Mouse (Mus musculus): ENCODE data around the gene 2010111I01Rik.

The 2010111I01Rik gene

DNA sequence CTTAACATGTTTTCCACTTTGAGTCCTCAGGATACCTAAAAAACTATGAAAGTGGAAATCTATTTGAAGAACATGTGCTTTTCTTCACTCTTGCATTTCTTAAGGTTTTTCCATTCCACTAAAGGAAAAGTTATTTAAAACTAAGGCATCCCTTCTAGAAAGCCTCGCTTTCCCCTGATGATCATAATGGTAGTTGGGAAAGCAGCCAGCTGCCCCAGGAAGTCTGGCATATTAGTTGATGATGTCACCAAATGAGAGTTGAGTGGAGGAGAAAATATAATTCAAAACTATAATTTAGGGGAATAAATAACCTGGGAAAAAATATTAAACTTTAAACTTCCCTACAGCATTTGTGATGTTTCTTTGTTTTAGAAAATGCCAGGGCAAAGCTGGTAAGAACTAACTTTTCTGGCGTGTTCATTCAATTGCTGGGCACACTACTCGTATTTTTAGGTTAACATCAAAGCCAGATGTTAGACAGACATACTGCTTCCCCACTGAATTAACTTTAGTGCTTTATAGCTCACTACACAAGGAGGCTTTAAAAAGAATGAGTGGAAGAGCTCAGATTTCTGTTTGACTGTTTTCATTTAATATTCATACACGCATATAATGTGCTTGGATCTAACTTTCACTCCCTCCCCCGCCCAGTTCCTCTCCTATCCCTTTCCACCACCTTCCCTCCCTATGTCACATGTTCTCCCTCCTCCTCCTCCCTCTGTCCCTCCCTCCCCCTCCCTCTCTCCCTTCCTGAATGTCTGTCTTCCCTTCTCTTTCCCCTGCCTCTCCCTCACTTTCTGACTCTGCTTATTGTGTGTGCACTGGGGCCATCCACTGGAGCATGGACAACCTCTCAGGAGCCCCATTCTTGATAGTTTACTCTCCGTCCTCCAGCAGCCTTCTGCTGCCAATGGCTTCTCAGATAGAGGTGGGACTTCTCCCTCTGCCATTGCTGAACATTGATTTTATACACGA is 58.8 kb downstream of the 2010111I01Rik start:
- DNase-seq (ENCODE audit: extremely low spot score, low read depth, low spot score), result no peak

GRCm38 (mm10) chr13:63030023-63030422 is 65.3 kb downstream of the 2010111I01Rik start:
- DNase-seq (ENCODE audit: extremely low spot score, low read depth, low spot score), result no peak

DNA sequence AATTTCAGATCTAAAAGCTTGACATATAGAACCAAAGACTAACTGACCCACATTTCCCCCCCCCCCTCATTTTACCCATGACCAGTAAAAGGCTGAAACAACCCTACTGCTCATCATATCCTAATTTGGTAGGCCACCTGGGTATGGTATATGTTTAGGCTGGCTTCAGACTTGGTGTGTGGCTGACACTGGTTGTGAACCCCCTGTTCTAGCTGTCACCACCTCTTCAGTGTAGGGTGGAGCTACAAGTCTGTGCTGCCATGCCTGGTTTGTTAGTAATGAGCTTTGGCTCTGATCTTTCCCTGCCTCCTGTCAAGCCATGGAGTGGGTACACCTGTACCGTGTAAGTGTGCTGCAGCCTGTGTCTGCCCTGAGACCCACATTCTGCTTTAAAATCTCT is 66.6 kb downstream of the 2010111I01Rik start:
- no peak for DNase-seq (ENCODE audit: extremely low spot score, low read depth, low spot score)

- DNase-seq (ENCODE audit: extremely low spot score, low read depth, low spot score), result no peak
Measured at GRCm38 (mm10) chr13:63032304-63032830, 67.7 kb downstream of the 2010111I01Rik start.

DNA sequence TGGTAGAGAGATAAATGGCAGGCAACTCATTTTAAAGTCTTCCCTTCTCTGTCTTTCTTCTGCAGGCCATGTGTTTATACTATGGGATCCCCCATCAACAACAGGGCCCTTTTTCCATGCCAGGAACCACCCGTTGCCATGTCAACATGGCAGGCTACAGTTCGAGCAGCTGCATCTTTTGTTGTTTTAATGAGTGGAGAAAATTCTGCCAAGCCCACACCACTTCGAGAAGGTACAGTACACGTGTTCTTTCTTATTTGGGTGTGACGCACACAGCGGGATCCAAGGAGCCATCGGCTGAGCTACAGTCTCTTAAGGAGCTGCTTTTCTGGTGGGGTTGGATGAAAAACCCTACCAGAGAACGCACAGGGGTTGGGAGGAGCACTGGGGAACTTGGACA is 68.3 kb downstream of the 2010111I01Rik start:
- DNase-seq (ENCODE audit: extremely low spot score, low read depth, low spot score), result no peak

DNA sequence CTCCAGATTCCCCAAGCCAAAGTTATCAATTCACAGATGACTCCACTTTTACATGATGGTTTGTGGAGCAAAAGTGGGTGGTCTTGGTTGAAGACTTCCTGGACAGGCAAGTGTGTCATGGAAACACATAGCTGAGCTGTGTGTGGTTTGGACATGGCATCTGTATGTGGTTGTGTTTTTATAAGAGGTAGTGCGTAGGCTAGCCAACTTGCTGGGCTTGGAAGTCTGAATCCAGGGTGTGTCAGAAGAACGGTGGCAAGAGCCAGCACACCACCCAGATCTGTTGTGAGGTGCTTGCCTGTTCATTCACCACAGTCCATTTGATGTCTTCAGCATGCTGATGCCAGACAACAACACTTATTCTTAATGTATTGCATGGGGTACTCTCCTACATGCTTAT is 68.7 kb downstream of the 2010111I01Rik start:
- DNase-seq (ENCODE audit: extremely low spot score, low read depth, low spot score), result no peak

- no peak for DNase-seq (ENCODE audit: extremely low spot score, low read depth, low spot score)
Measured at GRCm38 (mm10) chr13:63034666-63035065, 70.0 kb downstream of the 2010111I01Rik start.

DNA sequence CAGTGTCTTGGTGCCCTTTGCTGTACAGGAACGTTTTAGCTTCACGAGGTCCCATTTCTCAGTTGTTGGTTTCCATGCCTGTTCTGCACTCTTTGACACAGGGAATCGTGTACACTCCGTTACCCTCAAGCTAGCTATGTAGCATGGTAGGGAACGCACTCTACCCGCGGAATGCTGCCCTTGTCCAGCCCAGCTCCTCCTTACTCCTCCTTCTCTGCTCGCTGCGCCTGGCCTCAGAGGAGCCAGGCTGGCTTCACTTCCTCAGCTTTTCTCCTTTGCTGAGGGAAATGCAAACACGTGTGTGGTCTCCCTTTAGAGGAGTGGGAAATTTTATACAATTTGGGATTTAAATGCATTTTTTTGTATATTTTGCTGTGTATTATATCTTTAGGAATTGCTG is 73.2 kb downstream of the 2010111I01Rik start:
- DNase-seq (ENCODE audit: extremely low spot score, low read depth, low spot score), result no peak

- DNase-seq (ENCODE audit: extremely low spot score, low read depth, low spot score), result no peak
Measured at GRCm38 (mm10) chr13:63038415-63038814, 73.7 kb downstream of the 2010111I01Rik start.

GRCm38 (mm10) chr13:63038871-63039270 is 74.2 kb downstream of the 2010111I01Rik start:
- no peak for DNase-seq (ENCODE audit: extremely low spot score, low read depth, low spot score)

DNA sequence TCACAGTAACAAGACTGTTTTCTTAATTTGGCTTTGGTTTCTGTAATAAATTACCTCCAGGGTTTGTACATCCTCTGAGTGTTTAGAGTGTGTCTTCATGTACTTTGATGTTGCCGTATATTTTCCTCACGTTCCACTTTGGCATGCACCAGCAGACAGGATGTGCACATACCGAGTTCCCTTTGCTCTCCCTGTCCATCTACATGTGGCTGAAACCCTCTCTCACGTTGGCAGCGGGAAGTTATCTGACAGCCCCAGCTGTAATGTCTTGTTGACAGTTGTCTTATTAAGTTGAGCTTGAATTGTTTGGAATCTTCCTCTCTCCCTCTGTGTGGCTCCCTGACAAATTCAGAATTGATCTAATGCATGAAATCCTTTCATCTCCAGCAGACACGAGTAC is 74.6 kb downstream of the 2010111I01Rik start:
- DNase-seq (ENCODE audit: extremely low spot score, low read depth, low spot score), result no peak

GRCm38 (mm10) chr13:63039848-63040247 is 75.2 kb downstream of the 2010111I01Rik start:
- DNase-seq (ENCODE audit: extremely low spot score, low read depth, low spot score), result no peak

DNA sequence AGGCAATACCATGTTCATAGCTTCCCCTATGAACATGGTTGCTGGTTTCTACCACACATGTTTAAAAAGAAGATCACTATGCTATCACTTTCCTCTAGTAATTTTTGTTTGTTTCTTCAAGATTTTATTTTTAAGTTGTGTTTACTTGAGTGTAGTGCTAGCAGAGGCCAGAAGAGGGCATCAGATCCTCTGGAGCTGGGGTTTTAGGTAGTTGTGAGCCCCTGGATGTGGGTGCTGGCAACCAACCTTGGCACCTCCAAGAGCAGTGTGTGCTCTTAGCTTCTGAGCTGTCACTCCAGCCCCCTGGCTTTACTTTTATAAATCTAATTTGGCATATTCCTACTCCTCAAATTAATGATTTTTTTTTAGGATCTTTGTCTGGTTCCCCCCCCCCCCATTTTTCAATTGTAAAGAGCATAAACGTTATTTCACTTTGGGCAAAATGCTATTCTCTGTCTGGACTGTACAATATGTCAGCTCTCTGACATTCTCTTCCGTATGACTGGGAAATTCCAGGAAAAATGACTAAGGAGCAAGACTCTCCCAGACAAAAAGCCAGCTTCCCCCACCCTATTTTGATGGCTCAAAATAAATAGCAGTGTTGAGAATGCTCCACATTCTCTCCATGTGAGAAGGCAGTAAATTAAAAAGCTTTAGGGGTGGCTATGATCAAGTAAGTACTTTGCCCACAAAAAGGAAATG is 81.0 kb downstream of the 2010111I01Rik start:
- no peak for DNase-seq (ENCODE audit: extremely low spot score, low read depth, low spot score)

- no peak for DNase-seq (ENCODE audit: extremely low spot score, low read depth, low spot score)
Measured at GRCm38 (mm10) chr13:63046206-63047020, 81.7 kb downstream of the 2010111I01Rik start.

GRCm38 (mm10) chr13:63063706-63064105 is 99.0 kb downstream of the 2010111I01Rik start:
- DNase-seq (ENCODE audit: extremely low spot score, low read depth, low spot score), result no peak

DNA sequence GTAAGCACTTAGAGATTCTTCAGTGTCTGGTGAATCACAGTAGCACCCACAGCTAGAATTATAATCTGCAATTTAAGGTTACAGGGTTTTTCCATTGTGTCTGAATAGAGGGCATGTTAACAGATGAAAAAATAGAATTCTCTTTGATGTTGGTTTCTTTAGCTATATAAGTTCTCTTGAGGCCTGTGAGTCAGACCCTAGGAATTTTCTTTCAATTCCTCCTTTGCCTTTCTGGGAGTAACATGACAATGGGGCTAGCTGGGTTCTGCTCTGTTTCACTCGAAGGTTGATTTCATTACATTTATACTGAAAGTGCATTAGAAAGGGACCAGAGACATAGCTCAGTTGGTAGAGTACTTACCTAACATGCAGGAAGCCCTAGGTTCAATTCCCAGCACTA is 101.9 kb downstream of the 2010111I01Rik start:
- DNase-seq (ENCODE audit: extremely low spot score, low read depth, low spot score), result no peak

GRCm38 (mm10) chr13:63068371-63069136 is 103.9 kb downstream of the 2010111I01Rik start:
- peak; percentile 24 for DNase-seq (ENCODE audit: extremely low spot score, low read depth, low spot score)

DNA sequence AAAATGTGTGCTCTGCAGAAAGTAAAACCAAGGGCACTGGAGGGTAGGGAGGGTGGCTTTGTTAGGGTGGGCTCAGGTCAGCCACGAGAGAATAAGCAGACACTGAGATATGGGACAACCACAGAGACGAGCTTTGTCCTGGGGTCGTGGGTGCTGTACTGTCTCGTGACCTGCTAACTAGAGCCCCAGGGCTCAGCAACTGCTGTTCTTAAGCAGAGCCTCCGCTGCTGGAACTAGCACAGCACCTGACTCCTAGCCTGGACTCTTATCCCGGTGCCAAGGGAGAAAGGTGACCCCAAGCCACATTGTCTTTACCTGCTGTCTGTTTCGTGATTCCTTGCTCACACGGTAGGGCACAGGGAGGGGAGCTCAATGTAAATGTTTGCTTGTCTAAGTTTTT is 107.2 kb downstream of the 2010111I01Rik start:
- DNase-seq (ENCODE audit: extremely low spot score, low read depth, low spot score), result no peak

DNA sequence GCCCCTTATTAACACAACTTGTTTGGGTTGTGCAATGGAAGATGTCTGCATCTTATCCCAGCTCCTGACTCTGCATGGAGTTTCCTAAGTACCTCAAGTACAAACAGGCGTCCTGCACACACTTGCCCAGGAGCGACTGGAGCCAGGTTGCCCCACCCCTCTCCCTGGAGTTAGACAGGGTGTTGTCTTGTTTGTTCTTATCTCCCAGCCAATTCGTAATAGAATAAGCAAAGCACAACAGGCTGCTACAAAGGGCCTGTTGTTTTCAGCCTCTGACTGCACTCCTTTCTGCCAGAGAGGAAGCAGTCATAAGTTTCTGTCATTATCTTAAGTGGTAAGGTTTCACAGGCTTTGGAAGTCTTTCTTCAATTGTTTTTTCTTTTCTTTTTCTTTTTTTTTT is 107.7 kb downstream of the 2010111I01Rik start:
- no peak for DNase-seq (ENCODE audit: extremely low spot score, low read depth, low spot score)
